Mouse (Mus musculus) liver, adult 2 months (tissue): ENCODE results near the gene Polr2h. TPM values are rescaled to one million over a fixed set of nuclear protein-coding genes. Genes with fewer than 3 reads are reported as not detected.

Source experiments
- DNase-seq: peaks from one replicate; pipeline ENCODE4 v3.0.0-alpha.2; 2011; ENCODE audit warnings: low read depth, low spot score; ENCODE audit errors: extremely low read depth
- H3K27ac ChIP-seq: fragments of 200-500 bp; replicated peaks from 2 replicates; pipeline ENCODE4 v1.5.1; 2012; ENCODE audit warnings: low read depth, mild to moderate bottlenecking, control low read depth, inconsistent platforms, low read length; ENCODE audit not compliant: insufficient read depth
- H3K27me3 ChIP-seq: fragments of 200-500 bp; 2 replicates; pipeline ENCODE4 v1.6.1; 2012; ENCODE audit warnings: mild to moderate bottlenecking, moderate library complexity, low read length, inconsistent platforms; ENCODE audit not compliant: control insufficient read depth, insufficient read depth
- H3K36me3 ChIP-seq: fragments of 200-500 bp; 2 replicates; pipeline ENCODE4 v1.6.1; 2012; ENCODE audit warnings: low read length, inconsistent platforms; ENCODE audit not compliant: control insufficient read depth, insufficient read depth
- H3K4me1 ChIP-seq: fragments of 200-500 bp; 2 replicates; pipeline ENCODE4 v1.6.1; 2011; ENCODE audit warnings: low read length; ENCODE audit not compliant: control insufficient read depth, insufficient read depth
- H3K4me3 ChIP-seq: fragments of 200-500 bp; 2 replicates; pipeline ENCODE4 v1.5.1; 2011; ENCODE audit warnings: low read depth, mild to moderate bottlenecking, control low read depth, low read length, moderate library complexity; ENCODE audit not compliant: insufficient read depth
- H3K79me2 ChIP-seq: fragments of 200-500 bp; 2 replicates; pipeline ENCODE4 v1.6.1; 2012; ENCODE audit warnings: inconsistent platforms, mild to moderate bottlenecking, low read length, moderate library complexity; ENCODE audit not compliant: control insufficient read depth, insufficient read depth
- H3K9ac ChIP-seq: fragments of 200-500 bp; 2 replicates; pipeline ENCODE4 v1.6.1; 2012; ENCODE audit warnings: low read depth, mild to moderate bottlenecking, control low read depth, inconsistent platforms, low read length
- CTCF ChIP-seq: fragments of 200-500 bp; IDR thresholded peaks from 2 replicates; pipeline ENCODE4 v1.5.1; 2011; ENCODE audit warnings: low read depth, low read length, control low read depth
- POLR2A ChIP-seq: fragments of 200-500 bp; IDR thresholded peaks from 2 replicates; pipeline ENCODE4 v1.6.1; 2011; ENCODE audit warnings: low read length, control low read depth; ENCODE audit not compliant: insufficient read depth; ENCODE audit errors: extremely low read depth
- WGBS: fragments of 180-500 bp; shearing (Covaris S2); methylation state at CpG from one replicate; pipeline ENCODE4 v1.1.7; 2018; 5-methylcytosine and 5-hydroxymethylcytosine counted together
- polyA plus RNA-seq: library from polyadenylated mRNA; depleted of rRNA; stranded (reverse); fragments of >200 nt; gene quantifications from 2 replicates; pipeline ENCODE4 v1.2.3, GENCODE M21; 2012
- total RNA-seq: library from RNA; depleted of rRNA; stranded (reverse); fragments of >200 nt; gene quantifications from 2 replicates; pipeline ENCODE4 v1.2.3, GENCODE M21; 2014

Gene Polr2h
- total and polyA plus RNA-seq, 2 experiments = 9.5 to 19.2 TPM

- Histone ChIP-seq H3K27ac (no peak overlapping the region), H3K4me3 (no peak overlapping the region), H3K36me3 (no peaks in the 10 kb centered on the region), H3K9ac (no peak overlapping the region), H3K79me2 (no peaks in the 10 kb centered on the region), H3K4me1 (no peaks in the 10 kb centered on the region), H3K27me3 (no peaks in the 10 kb centered on the region)
- no peak for DNase-seq
- no peak for TF ChIP-seq CTCF
- TF ChIP-seq POLR2A = no peak
- WGBS = 83% methylated on average over 11 of the region's 12 CpGs
These were observed 15.5 kb upstream of the Polr2h start for GRCm38 (mm10) chr16:20701729-20702521.

GRCm38 (mm10) chr16:20702522-20702893 lies 15.0 kb upstream of the Polr2h start:
- Histone ChIP-seq H3K27me3 (no peaks in the 10 kb centered on the region), H3K4me3 (no peak overlapping the region), H3K79me2 (no peaks in the 10 kb centered on the region), H3K27ac (no peak overlapping the region), H3K9ac (no peak overlapping the region), H3K36me3 (no peaks in the 10 kb centered on the region), H3K4me1 (no peaks in the 10 kb centered on the region)
- peak; percentile 64 for TF ChIP-seq CTCF
- no peak for TF ChIP-seq POLR2A
- 41% methylated on average over 8 of the region's 8 CpGs for WGBS
- DNase-seq = no peak

GRCm38 (mm10) chr16:20703071-20703470 lies 14.4 kb upstream of the Polr2h start:
- no peaks in the 10 kb centered on the region for H3K4me1 ChIP-seq

GRCm38 (mm10) chr16:20703699-20704400 lies 13.6 kb upstream of the Polr2h start:
- Histone ChIP-seq H3K9ac (no peak overlapping the region), H3K4me1 (no peaks in the 10 kb centered on the region)
- 89% methylated on average over 6 of the region's 6 CpGs for WGBS

More at GRCm38 (mm10) chr16:20703071-20703470, 14.4 kb upstream of the Polr2h start:
- 98% methylated on average over 10 of the region's 10 CpGs for WGBS
- no peaks in the 10 kb centered on the region for H3K36me3 ChIP-seq
- H3K79me2 ChIP-seq = no peaks in the 10 kb centered on the region
- DNase-seq = no peak
- H3K4me3 ChIP-seq = no peak overlapping the region
- no peak overlapping the region for H3K27ac ChIP-seq
- no peaks in the 10 kb centered on the region for H3K27me3 ChIP-seq
- H3K9ac ChIP-seq = no peak overlapping the region
- TF ChIP-seq CTCF (no peak), POLR2A (no peak)

DNA sequence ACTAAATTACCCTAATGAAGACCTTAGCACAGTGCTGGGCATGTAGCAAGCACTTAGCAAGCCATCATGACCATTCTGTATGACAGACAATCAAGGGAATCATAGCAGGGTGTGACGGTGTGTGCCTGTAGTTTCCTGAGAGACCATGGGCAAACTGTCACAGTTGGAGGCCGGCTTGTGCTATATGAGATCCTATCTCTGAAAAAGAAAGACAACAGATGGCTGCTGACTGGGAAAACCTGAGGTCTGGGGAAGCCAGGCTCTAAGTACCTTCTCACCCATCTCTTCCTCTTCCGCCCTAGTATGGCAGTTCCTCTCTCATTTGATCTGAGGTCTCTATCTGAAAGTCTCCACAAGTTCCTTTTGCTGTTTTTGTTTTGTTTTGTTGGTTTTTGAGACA lies 11.7 kb upstream of the Polr2h start:
- Histone ChIP-seq H3K27ac (no peak overlapping the region), H3K4me3 (no peak overlapping the region), H3K4me1 (no peaks in the 10 kb centered on the region), H3K36me3 (no peaks in the 10 kb centered on the region), H3K9ac (no peak overlapping the region), H3K27me3 (no peaks in the 10 kb centered on the region), H3K79me2 (no peaks in the 10 kb centered on the region)
- TF ChIP-seq POLR2A = no peak
- no peak for TF ChIP-seq CTCF
- WGBS = 83% methylated on average over 3 of the region's 3 CpGs
- no peak for DNase-seq

More at GRCm38 (mm10) chr16:20703699-20704400, 13.6 kb upstream of the Polr2h start:
- TF ChIP-seq CTCF (no peak), POLR2A (no peak)
- Histone ChIP-seq H3K27me3 (no peaks in the 10 kb centered on the region), H3K4me3 (no peak overlapping the region), H3K36me3 (no peaks in the 10 kb centered on the region), H3K27ac (no peak overlapping the region), H3K79me2 (no peaks in the 10 kb centered on the region)
- no peak for DNase-seq
